Mouse (Mus musculus): ENCODE results near the gene Slc34a2. TPM values are rescaled to one million over a fixed set of nuclear protein-coding genes. Genes with fewer than 3 reads are reported as not detected.
A peak's percentile ranks its signal among the peaks of the same experiment; 100 is the strongest.

Gene Slc34a2
- polyA plus RNA-seq, 1 experiment from 2014 or later: not detected

DNA sequence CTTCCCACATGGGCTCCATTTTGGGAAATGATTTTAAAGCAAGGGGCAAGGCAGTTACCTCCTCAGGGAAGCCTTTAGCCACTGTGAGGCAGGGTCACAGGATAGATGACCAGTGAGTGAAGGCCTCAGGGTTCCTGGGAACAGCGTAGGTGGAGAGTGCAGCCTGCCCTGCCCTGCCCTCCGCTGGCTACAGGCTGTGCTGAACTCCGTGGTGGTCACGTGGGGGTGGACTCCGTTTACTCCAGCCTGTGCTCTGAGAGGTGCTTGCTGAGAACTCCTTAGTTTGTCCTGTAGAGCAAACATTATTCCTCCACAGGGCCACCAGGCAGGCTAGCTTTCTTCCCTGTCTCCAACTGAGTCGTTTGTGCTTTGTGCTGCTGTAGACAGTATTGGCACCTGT, 10.1 kb downstream of the Slc34a2 start:
- H3K36me3 ChIP-seq: no peaks in the 10 kb centered on the region
- peaks cover 14% of the 10 kb centered on the region for H3K4me1 ChIP-seq (replicated peaks)
- H3K27me3 ChIP-seq (ENCODE audit: insufficient read depth, poor library complexity, severe bottlenecking): peaks cover 48% of the 10 kb centered on the region
- peak; percentile 8 for DNase-seq (ENCODE audit: low spot score)
- no peaks in the 10 kb centered on the region for H3K9me3 ChIP-seq
- no peak overlapping the region for H3K27ac ChIP-seq
- 14% methylated on average over 6 of the region's 6 CpGs for WGBS
- H3K4me3 ChIP-seq: no peak overlapping the region

DNA sequence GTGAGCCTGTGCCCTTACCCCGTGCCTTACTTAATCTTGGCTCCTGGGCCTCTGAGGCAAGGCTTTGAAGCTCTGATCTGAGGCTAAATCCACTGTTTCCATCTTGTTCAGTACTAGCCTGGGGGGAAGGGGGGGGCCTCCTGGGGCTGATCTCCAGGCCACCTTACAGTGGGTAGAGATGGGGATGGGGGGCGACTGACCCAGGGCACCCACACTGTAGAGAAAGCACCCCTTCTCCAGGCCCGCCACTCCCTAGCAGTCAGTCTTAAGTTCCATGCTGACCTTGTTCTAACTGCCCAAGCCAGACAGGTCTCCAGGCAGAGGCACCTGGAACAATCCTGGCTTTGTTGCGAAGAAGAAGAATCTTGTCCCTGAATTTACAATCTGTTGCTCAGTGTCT, 10.7 kb downstream of the Slc34a2 start:
- 36% methylated on average over 4 of the region's 4 CpGs for WGBS
- Histone ChIP-seq H3K27me3 (ENCODE audit: insufficient read depth, poor library complexity, severe bottlenecking) (peaks cover 48% of the 10 kb centered on the region), H3K4me3 (peak overlapping the region; percentile 53), H3K4me1 (replicated peaks) (peaks cover 14% of the 10 kb centered on the region), H3K36me3 (no peaks in the 10 kb centered on the region), H3K27ac (no peak overlapping the region), H3K9me3 (no peaks in the 10 kb centered on the region)
- DNase-seq (ENCODE audit: low spot score): no peak

DNA sequence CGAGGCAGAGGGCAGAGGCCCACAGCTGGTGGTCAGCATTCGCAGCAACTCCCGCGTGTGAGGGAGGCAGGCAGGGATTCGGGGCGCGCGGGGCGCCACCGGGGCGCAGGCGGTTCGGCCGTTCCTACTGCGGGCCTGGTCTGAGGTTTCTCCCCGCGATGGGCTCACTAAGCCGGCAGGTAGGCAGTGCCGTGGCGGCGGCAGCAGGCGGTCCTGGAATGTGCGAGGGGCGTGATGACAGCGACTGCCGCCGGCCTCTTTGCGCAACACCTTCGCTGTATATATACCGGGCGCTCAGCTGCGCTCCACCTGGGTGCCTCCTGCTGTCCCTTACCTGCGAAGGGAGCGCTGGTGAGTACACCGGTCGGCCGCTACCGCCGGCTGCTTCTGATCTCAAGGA, 11.2 kb downstream of the Slc34a2 start:
- Histone ChIP-seq H3K9me3 (no peaks in the 10 kb centered on the region), H3K27me3 (ENCODE audit: insufficient read depth, poor library complexity, severe bottlenecking) (peaks cover 48% of the 10 kb centered on the region), H3K36me3 (no peaks in the 10 kb centered on the region), H3K4me1 (replicated peaks) (peaks cover 14% of the 10 kb centered on the region), H3K27ac (no peak overlapping the region), H3K4me3 (peak overlapping the region; percentile 53)
- WGBS: 2% methylated on average over 39 of the region's 39 CpGs
- DNase-seq (ENCODE audit: low spot score): peak; percentile 31

DNA sequence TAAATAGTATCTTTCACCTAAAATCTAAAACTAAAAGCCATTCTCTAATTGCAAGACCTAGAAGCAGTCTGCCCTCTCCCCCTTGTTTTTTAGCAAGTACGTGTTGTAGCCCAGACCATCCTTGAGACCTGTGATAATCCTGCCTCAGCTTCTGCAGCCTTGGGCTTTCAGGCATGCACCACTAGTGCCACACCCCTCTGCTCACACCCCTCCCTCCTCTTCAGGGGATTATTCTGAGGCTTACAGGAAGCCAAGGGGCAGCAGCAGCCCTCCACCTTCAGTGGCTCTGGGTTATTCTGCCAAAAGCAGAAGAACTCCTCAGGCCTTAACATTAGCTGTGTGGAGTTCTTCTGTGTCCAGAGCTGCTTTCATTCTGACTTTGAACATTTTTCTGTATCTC, 13.1 kb downstream of the Slc34a2 start:
- DNase-seq (ENCODE audit: low spot score): no peak
- H3K4me3 ChIP-seq: no peak overlapping the region
- H3K4me1 ChIP-seq (replicated peaks): peaks cover 14% of the 10 kb centered on the region
- H3K9me3 ChIP-seq: no peaks in the 10 kb centered on the region
- no peaks in the 10 kb centered on the region for H3K36me3 ChIP-seq
- peaks cover 48% of the 10 kb centered on the region for H3K27me3 ChIP-seq (ENCODE audit: insufficient read depth, poor library complexity, severe bottlenecking)
- no peak overlapping the region for H3K27ac ChIP-seq
- WGBS: 68% methylated on average over 1 of the region's 1 CpGs

DNA sequence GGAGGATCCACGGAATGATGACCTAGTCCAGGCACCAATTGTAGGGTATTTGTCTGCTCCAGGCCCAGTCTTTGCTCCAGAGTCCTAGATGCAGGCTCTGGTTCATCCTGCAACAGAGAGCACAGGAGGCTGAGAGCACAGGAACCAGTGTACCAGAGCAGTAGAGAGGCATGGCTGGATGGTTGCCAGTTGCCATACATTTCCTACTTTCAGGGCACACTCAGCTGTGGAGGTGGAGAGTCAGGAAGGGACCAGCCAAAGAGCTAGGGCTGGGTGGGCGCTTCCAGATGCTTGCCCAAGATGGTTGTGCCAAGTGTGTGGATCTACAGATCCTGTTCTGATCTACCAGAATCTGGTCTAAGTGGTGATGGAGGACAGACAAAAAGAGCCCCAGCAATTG, 15.4 kb downstream of the Slc34a2 start:
- WGBS: 84% methylated on average over 2 of the region's 2 CpGs

DNA sequence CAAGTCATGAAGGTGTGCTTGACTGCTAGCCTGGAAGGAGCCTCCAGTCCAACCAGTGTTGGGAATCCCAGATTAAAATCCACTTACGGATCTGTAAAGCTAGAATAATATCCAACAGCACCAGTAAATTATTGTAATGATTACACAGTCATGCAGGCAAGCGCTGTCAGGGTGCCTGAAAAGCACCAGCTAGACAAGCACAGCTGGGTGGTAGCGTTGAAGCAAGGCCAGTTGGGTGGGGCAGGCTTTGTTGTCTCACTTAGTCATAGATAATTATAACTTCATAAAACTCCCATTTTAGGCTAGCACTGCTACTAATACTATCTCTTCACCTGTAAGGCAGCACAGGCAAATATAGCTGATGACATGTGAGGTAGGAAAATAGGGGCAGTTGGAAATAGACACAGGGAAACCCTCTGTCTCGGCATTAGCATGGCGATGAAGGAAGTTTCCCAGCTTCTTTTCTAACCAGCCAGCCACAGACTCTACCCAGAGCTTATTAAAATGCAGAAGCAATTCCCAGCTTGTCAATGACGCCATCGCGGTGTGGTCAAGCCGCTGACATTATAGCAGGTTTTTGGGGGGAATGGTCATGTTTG, 23.8 kb downstream of the Slc34a2 start:
- Histone ChIP-seq H3K4me1 (replicated peaks) (no peaks in the 10 kb centered on the region), H3K27me3 (ENCODE audit: insufficient read depth, poor library complexity, severe bottlenecking) (no peaks in the 10 kb centered on the region), H3K27ac (no peak overlapping the region), H3K36me3 (no peaks in the 10 kb centered on the region), H3K4me3 (no peak overlapping the region), H3K9me3 (no peaks in the 10 kb centered on the region)
- DNase-seq (ENCODE audit: low spot score): no peak
- WGBS: 94% methylated on average over 9 of the region's 9 CpGs

More for the DNA sequence above, 15.4 kb downstream of the Slc34a2 start:
- H3K9me3 ChIP-seq: no peaks in the 10 kb centered on the region
- peaks cover 11% of the 10 kb centered on the region for H3K4me1 ChIP-seq (replicated peaks)
- H3K36me3 ChIP-seq: no peaks in the 10 kb centered on the region
- no peak overlapping the region for H3K27ac ChIP-seq
- H3K27me3 ChIP-seq (ENCODE audit: insufficient read depth, poor library complexity, severe bottlenecking): peaks cover 39% of the 10 kb centered on the region
- no peak for DNase-seq (ENCODE audit: low spot score)
- H3K4me3 ChIP-seq: no peak overlapping the region

DNA sequence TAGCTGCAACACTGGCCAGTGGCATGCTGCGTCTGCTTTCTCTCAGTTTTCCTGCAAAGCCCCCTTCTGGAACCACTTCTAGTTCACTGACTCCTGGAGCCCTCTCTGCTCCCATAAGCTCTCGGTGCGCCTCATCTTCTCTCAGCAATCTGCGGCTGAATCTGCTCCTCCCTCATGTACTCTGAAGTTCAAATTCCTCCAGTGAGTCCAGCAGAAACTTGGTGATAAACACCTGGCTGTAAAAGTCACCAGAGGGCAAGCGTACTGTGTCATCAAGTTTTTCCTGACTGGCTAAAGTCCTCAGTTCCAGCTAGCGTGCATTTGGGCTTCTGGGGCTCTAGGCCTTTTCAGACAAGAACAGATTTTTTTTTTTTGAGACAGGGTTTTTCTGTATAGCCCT, 36.7 kb downstream of the Slc34a2 start:
- no peaks in the 10 kb centered on the region for H3K9me3 ChIP-seq
- H3K27me3 ChIP-seq (ENCODE audit: insufficient read depth, poor library complexity, severe bottlenecking): no peaks in the 10 kb centered on the region
- H3K4me3 ChIP-seq: no peak overlapping the region
- DNase-seq (ENCODE audit: low spot score): no peak
- no peaks in the 10 kb centered on the region for H3K36me3 ChIP-seq
- no peak overlapping the region for H3K27ac ChIP-seq
- H3K4me1 ChIP-seq (replicated peaks): 0 out of 2 replicates have a peak, but pooled peaks cover 6% of the 10 kb centered on the region
- WGBS: 85% methylated on average over 6 of the region's 6 CpGs

DNA sequence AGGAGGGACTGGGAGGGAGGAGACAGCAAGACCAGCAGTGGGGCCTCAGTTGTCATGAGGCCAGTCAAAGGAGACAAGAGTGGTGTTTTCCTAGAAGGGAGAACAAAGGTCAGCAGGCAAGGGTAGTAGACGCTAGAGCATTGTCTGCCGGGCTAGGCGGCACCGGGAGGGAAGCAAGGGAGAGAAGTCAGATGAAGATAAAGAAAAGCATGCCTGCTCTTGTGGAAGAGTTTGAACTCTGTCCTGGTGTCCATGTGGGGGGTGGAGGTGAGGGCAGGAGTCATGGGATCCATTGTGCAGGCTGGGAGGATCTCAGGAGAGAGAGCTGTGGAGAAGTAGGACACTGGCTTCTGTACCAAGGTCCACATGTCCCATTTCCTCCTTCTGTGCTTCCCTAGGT, 40.6 kb downstream of the Slc34a2 start:
- Histone ChIP-seq H3K27ac (no peak overlapping the region), H3K36me3 (no peaks in the 10 kb centered on the region), H3K4me1 (replicated peaks) (0 out of 2 replicates have a peak, but pooled peaks cover 6% of the 10 kb centered on the region), H3K27me3 (ENCODE audit: insufficient read depth, poor library complexity, severe bottlenecking) (no peaks in the 10 kb centered on the region), H3K9me3 (no peaks in the 10 kb centered on the region), H3K4me3 (no peak overlapping the region)
- DNase-seq (ENCODE audit: low spot score): no peak
- 48% methylated on average over 4 of the region's 4 CpGs for WGBS

DNA sequence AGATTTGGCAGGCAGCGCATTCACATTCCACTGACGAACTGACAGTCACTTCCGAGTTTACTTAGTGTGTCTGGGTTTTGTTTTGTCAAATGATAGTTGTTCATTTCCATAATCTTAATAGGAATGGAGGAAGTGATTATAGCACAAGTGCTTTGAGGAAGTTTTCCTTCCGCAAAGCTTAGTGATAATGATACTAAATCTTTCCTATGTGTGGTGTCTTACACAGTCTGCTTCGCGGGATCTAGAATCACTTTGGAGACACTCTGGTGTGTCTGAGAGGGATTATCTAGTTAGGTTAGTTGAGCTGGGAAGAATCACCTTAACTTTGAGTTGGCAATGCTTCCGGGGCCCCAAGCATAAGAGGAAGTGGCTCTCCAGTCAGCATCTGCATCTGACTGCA, 49.6 kb downstream of the Slc34a2 start:
- Histone ChIP-seq H3K9me3 (no peaks in the 10 kb centered on the region), H3K27ac (no peak overlapping the region), H3K4me1 (replicated peaks) (no peaks in the 10 kb centered on the region), H3K4me3 (no peak overlapping the region), H3K27me3 (ENCODE audit: insufficient read depth, poor library complexity, severe bottlenecking) (no peaks in the 10 kb centered on the region), H3K36me3 (no peaks in the 10 kb centered on the region)
- no peak for DNase-seq (ENCODE audit: low spot score)
- 93% methylated on average over 7 of the region's 7 CpGs for WGBS

DNA sequence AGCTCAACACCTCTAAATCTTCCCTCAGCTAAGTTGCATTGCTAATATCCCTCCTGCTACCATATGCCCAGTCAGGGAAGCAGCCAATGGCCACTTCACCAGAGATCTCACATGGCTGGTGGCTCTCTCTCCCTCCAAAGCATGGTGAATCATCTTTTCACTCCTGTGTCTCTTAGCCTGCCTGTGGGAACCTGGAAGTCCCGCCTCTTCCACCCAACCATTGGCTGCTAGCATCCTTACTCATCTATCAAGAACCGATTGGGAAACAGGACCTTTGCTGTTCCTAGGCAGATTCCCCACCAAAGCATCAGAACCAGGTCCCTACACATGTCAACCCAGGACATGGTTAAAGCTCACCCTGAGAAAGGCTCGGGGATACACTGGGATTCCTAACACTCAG, 53.5 kb downstream of the Slc34a2 start:
- Histone ChIP-seq H3K36me3 (no peaks in the 10 kb centered on the region), H3K4me1 (replicated peaks) (no peaks in the 10 kb centered on the region), H3K4me3 (no peak overlapping the region), H3K9me3 (no peaks in the 10 kb centered on the region), H3K27me3 (ENCODE audit: insufficient read depth, poor library complexity, severe bottlenecking) (no peaks in the 10 kb centered on the region), H3K27ac (no peak overlapping the region)
- 77% methylated on average over 3 of the region's 3 CpGs for WGBS
- DNase-seq (ENCODE audit: low spot score): no peak

DNA sequence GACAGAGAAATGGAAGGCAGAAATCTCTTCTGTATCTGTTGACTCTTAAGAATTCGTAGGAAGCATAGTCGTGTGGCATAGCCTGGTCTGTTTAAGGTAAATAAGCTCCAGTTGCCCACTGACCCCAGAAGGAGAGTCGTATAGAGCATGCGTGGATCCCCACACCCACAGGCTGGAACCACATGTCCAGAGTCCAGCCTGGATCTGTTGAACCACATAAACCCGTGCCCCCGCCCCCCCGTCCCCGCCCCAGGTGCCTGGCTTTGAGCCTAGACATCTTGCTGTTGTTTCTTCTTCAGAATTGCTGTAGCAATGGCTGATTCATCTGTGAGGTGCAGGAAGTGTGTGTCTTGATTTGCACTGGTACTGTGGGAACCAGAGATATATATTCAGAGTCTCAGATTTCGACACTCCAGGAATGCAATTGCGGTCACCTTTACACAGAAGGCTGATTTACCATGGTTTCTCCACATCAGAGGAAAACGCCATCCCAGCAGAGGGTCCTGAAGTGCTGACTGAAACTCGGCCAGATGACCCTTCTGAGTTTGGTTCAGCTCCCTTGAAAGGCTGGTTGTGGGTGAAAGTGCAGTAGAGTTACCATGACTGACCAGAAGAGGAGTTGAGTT, 64.1 kb downstream of the Slc34a2 start:
- Histone ChIP-seq H3K4me3 (no peak overlapping the region), H3K9me3 (no peaks in the 10 kb centered on the region), H3K36me3 (no peaks in the 10 kb centered on the region), H3K27ac (no peak overlapping the region), H3K4me1 (replicated peaks) (no peaks in the 10 kb centered on the region), H3K27me3 (ENCODE audit: insufficient read depth, poor library complexity, severe bottlenecking) (no peaks in the 10 kb centered on the region)
- no peak for DNase-seq (ENCODE audit: low spot score)
- WGBS: 86% methylated on average over 12 of the region's 12 CpGs

DNA sequence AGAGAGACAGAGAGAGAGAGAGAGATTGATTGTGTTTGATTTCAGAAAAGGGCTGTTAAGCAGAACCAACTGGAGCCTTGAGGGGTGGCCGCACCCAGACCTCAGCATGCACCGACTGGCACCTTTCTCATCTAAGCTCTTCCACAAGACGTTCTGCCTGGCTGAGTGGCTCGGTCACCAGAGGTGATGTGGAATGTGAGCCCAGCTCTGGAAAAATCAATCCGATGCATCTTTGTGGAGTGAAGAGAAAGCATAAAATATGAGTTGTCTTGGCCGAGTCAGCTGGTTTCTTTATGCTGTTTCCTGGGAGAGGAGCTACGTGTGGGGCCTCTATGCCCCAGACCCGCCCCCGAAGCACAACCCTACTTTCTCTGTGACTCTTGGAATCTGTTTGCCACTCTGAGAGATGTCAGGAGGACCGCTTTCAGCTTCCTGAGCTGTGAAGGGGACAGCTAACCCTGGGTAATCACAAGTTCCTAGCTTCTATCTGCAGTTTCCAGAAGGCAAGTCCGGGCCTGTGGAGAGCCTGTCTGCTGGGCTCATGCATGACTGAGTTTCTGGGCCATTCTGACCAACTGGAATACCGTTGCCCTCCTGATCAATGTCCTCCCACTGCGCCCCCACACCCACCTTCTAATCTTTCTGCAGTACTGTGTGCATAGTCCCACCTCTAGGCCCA, 66.4 kb downstream of the Slc34a2 start:
- no peaks in the 10 kb centered on the region for H3K4me1 ChIP-seq (replicated peaks)
- WGBS: 80% methylated on average over 13 of the region's 13 CpGs
- H3K9me3 ChIP-seq: no peaks in the 10 kb centered on the region
- DNase-seq (ENCODE audit: low spot score): no peak
- H3K36me3 ChIP-seq: no peaks in the 10 kb centered on the region
- no peaks in the 10 kb centered on the region for H3K27me3 ChIP-seq (ENCODE audit: insufficient read depth, poor library complexity, severe bottlenecking)
- H3K4me3 ChIP-seq: no peak overlapping the region
- H3K27ac ChIP-seq: no peak overlapping the region

DNA sequence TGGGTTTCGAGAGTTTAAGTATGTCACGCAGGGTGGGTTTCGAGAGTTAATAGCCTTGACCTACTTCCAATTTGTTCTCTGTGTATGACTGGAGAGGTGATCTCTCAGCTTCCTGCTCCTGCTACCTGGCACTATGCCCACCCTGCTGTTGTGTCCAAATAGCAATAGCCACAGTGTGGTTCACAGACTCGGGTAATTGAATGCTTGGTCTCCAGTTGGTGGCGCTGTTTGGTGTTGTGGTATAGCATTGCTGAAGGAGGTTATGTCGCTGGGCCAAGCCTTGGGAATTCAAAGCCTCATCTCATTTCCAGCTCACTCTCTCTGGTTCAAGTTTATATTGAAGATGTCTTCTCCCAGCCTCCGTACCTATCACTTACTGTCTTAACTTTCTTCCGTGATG, 67.8 kb downstream of the Slc34a2 start:
- Histone ChIP-seq H3K4me3 (no peak overlapping the region), H3K9me3 (no peaks in the 10 kb centered on the region), H3K27ac (no peak overlapping the region), H3K27me3 (ENCODE audit: insufficient read depth, poor library complexity, severe bottlenecking) (no peaks in the 10 kb centered on the region), H3K4me1 (replicated peaks) (0 out of 2 replicates have a peak, but pooled peaks cover 6% of the 10 kb centered on the region), H3K36me3 (no peaks in the 10 kb centered on the region)
- no peak for DNase-seq (ENCODE audit: low spot score)
- 80% methylated on average over 8 of the region's 8 CpGs for WGBS

Measured in hindbrain, embryonic 10.5 days (tissue).